Mouse (Mus musculus): ENCODE data around the gene Olfr1023.

- TF ChIP-seq ZC3H11A (IDR thresholded peaks at IDR 0.05; ENCODE audit: borderline replicate concordance, low read depth, low read length), result no peak
- no peak for TF ChIP-seq MAFK (IDR thresholded peaks at IDR 0.05; ENCODE audit: insufficient read depth, low read depth, low read length)
Observed at GRCm38 (mm10) chr2:85845383-85845782, 40.1 kb upstream of the Olfr1023 start, which contains the start of gene Olfr1019.
